Mouse (Mus musculus) intestine, postnatal 0 days (tissue): Measurements from ENCODE around the gene Gm20878. TPM values are rescaled to one million over a fixed set of nuclear protein-coding genes. Genes with fewer than 3 reads are reported as not detected.
"Not testable (repeated sequence)": the region's sequence is repeated elsewhere in the genome, so short reads cannot be mapped to it uniquely, and the experiment has no call there.

Source experiments
- ATAC-seq: fragments of 200-750 bp; cut with Nextera tagmentation; 2 replicates; pipeline ENCODE4 v1.8.0; 2017; ENCODE audit warnings: mild to moderate bottlenecking, moderate TSS enrichment, moderate library complexity
- H3K27ac ChIP-seq: fragments of 300-500 bp; sonication (generic); 2 replicates; pipeline ENCODE4 v1.5.1; 2014; ENCODE audit warnings: mild to moderate bottlenecking, low read depth, low read length, moderate library complexity
- H3K27me3 ChIP-seq: fragments of 300-500 bp; sonication (generic); replicated peaks from 2 replicates; pipeline ENCODE4 v1.6.1; 2014; ENCODE audit warnings: low read length, mixed read lengths; ENCODE audit not compliant: control insufficient read depth, insufficient read depth
- H3K36me3 ChIP-seq: fragments of 300-500 bp; sonication (generic); 2 replicates; pipeline ENCODE4 v1.6.1; 2014; ENCODE audit warnings: mild to moderate bottlenecking, moderate library complexity; ENCODE audit not compliant: control insufficient read depth, insufficient read depth
- H3K4me1 ChIP-seq: fragments of 300-500 bp; sonication (generic); replicated peaks from 2 replicates; pipeline ENCODE4 v1.6.1; 2014; ENCODE audit warnings: antibody characterized with exemption, low read length, mixed read lengths; ENCODE audit not compliant: control insufficient read depth, insufficient read depth
- H3K4me2 ChIP-seq: fragments of 300-500 bp; sonication (generic); replicated peaks from 2 replicates; pipeline ENCODE4 v1.6.1; 2014; ENCODE audit warnings: low read depth, mild to moderate bottlenecking, moderate library complexity
- H3K4me3 ChIP-seq: fragments of 300-500 bp; sonication (generic); 2 replicates; pipeline ENCODE4 v1.5.1; 2014; ENCODE audit warnings: low read depth, low read length
- H3K9ac ChIP-seq: fragments of 300-500 bp; sonication (generic); 2 replicates; pipeline ENCODE4 v1.6.1; 2014; ENCODE audit warnings: mild to moderate bottlenecking, low read depth, low read length
- H3K9me3 ChIP-seq: fragments of 300-500 bp; sonication (generic); 2 replicates; pipeline ENCODE4 v1.6.1; 2016; ENCODE audit warnings: mixed run types; ENCODE audit not compliant: control insufficient read depth
- WGBS: fragments of 180-500 bp; shearing (Covaris S2); extraction: QIAGEN DNeasy Blood & Tissue Kit; methylation state at CpG from one replicate; pipeline ENCODE4 v1.1.7; 2014; 5-methylcytosine and 5-hydroxymethylcytosine counted together
- polyA plus RNA-seq: library from polyadenylated mRNA; unstranded; fragments of >200 nt; fragmentation: Nextera tagmentation; extraction: Ambion mirVana; gene quantifications from 2 replicates; pipeline ENCODE4 v1.2.1, GENCODE M21; 2015

The Gm20878 gene
- 1.3 and 1.4 TPM in 2 replicates for polyA plus RNA-seq

DNA sequence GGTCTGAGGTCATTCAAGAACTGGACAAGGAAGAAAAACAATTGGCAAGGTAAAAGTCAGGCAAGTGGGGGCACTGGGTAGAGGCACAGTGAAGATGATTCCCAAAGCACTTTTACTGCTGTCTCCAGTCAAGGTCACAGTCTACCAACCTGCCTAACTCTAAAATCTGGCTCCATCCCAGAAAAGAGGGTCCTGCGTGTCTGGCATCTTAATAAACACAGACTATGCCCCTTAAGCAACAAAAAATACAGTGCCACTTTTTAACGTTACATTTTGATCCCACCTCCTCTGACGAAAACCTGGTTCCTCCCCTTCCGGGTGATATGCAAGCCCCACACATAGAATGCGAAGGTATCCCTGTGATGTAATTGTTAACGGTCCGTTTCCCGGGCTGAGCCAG is at the start of gene Gm20878:
Gene Gm20878 (plus strand): TSS at position 301 of the 400 bp plus-strand sequence.
- H3K9me3 ChIP-seq, H3K27ac ChIP-seq, H3K4me3 ChIP-seq, ATAC-seq, H3K36me3 ChIP-seq, H3K27me3 ChIP-seq, H3K4me1 ChIP-seq, H3K9ac ChIP-seq, H3K4me2 ChIP-seq: not testable (repeated sequence)
- no CpG with 5 or more reads among the region's 8 CpGs for WGBS

DNA sequence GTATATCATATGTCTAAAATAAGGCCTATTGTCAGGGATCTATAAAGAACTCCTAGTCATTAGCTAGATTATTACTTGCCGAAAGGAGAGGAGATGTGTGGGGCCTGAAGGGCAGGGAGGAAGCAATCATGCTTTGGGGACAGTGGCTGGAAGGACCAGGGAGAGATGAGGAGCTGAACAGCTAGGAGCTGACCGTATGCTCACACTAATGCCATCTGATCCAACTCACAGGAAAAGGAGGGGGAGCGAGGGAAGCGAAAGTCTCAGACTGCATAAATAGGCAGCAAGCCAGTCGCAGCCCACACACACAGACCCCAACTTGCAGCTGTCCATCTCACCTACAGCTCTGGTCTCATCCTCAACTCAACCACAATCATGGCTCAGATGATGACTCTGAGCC is 38.1 kb upstream of the Gm20878 start, which contains the start of gene Gm21541:
Gene Gm21541 (plus strand): TSS at position 301 of the 400 bp plus-strand sequence.
- H3K27me3 ChIP-seq, H3K9ac ChIP-seq, H3K27ac ChIP-seq, H3K4me1 ChIP-seq, H3K4me2 ChIP-seq, H3K4me3 ChIP-seq, ATAC-seq, H3K9me3 ChIP-seq, H3K36me3 ChIP-seq: not testable (repeated sequence)
- no CpG with 5 or more reads among the region's 5 CpGs for WGBS

DNA sequence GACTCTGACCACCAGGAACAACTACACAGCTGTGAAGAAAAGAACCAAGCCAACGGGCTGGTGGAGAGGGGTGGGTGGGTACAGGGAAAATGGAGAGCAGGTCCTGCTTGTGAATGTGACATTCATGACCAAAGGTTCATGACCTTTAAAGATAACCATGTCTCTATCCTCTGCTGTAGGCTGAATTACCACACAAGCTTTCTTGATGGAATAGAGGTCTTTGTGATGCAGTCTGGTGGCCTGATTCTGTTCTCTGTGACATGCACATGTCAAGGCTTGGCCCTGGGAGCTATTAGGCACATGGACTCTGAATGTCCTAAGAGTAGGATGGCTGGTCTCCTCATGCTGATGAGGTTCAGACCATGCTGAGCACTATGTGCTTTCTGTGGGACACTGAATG is 24.4 kb downstream of the Gm20878 start, which contains the start of gene Fam205a4:
Gene Fam205a4 (plus strand): TSS at position 301 of the 400 bp plus-strand sequence.
- not testable (repeated sequence) for H3K4me3 ChIP-seq, H3K9me3 ChIP-seq, H3K9ac ChIP-seq, H3K4me2 ChIP-seq, ATAC-seq, H3K4me1 ChIP-seq, H3K27me3 ChIP-seq, H3K36me3 ChIP-seq, H3K27ac ChIP-seq
- WGBS: no CpG with 5 or more reads among the region's 1 CpGs

Other genes starting within 250 kb of the Gm20878 start
- gene Cntfr, start 244.5 kb upstream of the Gm20878 start, polyA plus RNA-seq: 1.9 and 2.8 TPM in 2 replicates
- gene Il11ra1, start 241.6 kb upstream of the Gm20878 start, polyA plus RNA-seq: 63.8 and 63.9 TPM in 2 replicates
- 47.4 and 51.3 TPM in 2 replicates for gene Rpp25l, start 228.0 kb upstream of the Gm20878 start, polyA plus RNA-seq
- gene Dctn3, start 218.4 kb upstream of the Gm20878 start, polyA plus RNA-seq: 127 and 144 TPM in 2 replicates
- not detected in 2 replicates for gene Arid3c, start 210.4 kb upstream of the Gm20878 start, polyA plus RNA-seq
- gene Galt, start 186.3 kb upstream of the Gm20878 start, polyA plus RNA-seq: 90.5 and 105 TPM in 2 replicates
- gene Sigmar1, start 185.4 kb upstream of the Gm20878 start, polyA plus RNA-seq: 46.4 and 50.6 TPM in 2 replicates
- 21.5 and 21.9 TPM in 2 replicates for gene Ccl27a, start 167.3 kb upstream of the Gm20878 start, polyA plus RNA-seq
- gene Gm21541, start 38.0 kb upstream of the Gm20878 start, polyA plus RNA-seq: 33.6 and 33.7 TPM in 2 replicates
- gene Fam205a4, start 24.5 kb downstream of the Gm20878 start, polyA plus RNA-seq: 0.09 TPM in 1 of 2 replicates, not detected in the other
- not detected in 2 replicates for gene Gm21093, start 93.2 kb downstream of the Gm20878 start, polyA plus RNA-seq
- gene Gm3893, start 149.6 kb downstream of the Gm20878 start, polyA plus RNA-seq: not detected in 2 replicates
- 5.7 and 12.4 TPM in 2 replicates for gene Gm13304, start 173.2 kb downstream of the Gm20878 start, polyA plus RNA-seq
- gene Gm13306, start 211.9 kb downstream of the Gm20878 start, polyA plus RNA-seq: 0.48 TPM in 1 of 2 replicates, not detected in the other
- not detected in 2 replicates for gene Gm13305, start 227.0 kb downstream of the Gm20878 start, polyA plus RNA-seq